18 mouse cellular contexts compared by ENCODE assay signal in the genomic region with DNA sequence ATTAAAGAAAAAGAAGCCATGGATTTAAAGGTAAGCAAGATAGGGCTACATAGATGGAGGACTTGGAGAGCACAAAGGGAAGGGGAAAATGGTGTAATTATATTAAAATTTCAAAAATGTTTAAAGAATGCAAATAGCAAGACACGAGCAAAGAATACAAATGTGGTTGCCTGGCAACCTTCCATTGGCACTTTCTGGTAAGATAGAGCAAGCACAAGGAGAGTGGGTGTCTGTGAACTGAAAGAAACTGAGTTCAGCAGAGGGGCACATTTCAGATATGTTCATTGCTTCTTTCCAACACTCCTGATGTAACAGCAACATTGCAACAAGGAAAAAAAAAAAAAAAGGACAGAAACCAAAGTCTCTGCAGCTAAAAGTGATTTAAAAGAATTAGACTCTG. TPM values are rescaled to one million over a fixed set of nuclear protein-coding genes. Genes with fewer than 3 reads are reported as not detected.
DNase-seq lines count a peak whose midpoint lies in the region; ATAC-seq and TF ChIP-seq lines count a peak whose summit lies in the region.
"Had no signal": no experiment of that assay in that cellular context is flagged by ENCODE, and none has a peak within 500 bp of the region (broad histone marks: within the 10 kb centered on the region; RNA-seq: fewer than 3 reads in every experiment).

No protein-coding gene starts in this region.

- DNase-seq in lung, embryonic 14.5 days = peak; percentile 32
- DNase-seq in lung, postnatal 4 days = no peak
- peak; percentile 38 to 56 for DNase-seq in layer of hippocampus, adult 2 months (ENCODE audit: low spot score in 2 of 2)
- peak; percentile 51 to 78 for DNase-seq in left cerebral cortex, postnatal 10 days (ENCODE audit: extremely low spot score in 1 of 2, low spot score in 2 of 2)
- DNase-seq in telencephalon, adult 2 months (ENCODE audit: low read depth, low spot score) = peak; percentile 91
- no peak for DNase-seq in MN1 (ENCODE audit: low spot score)
- DNase-seq: cerebellum, adult 11 months; gastrocnemius, postnatal 10 days; heart, adult 2 months; kidney, postnatal 14 days; lung, adult 18-20 months; lung, postnatal 36 days had no signal

- no peak for TF ChIP-seq CTCF in lung, embryonic 14.5 days (IDR thresholded peaks at IDR 0.05; ENCODE audit: low read depth)
- no peak for TF ChIP-seq CTCF in layer of hippocampus, adult 2 months (conservative IDR thresholded peaks at IDR 0.05)

- 41% methylated on average over 1 of the region's 1 CpGs for WGBS in lung, embryonic 14.5 days
- WGBS in kidney, embryonic 15.5 days = 59% methylated on average over 1 of the region's 1 CpGs

- H3K27ac ChIP-seq in lung, embryonic 14.5 days (ENCODE audit: low read depth) = no peak overlapping the region
- no peak overlapping the region for H3K27ac ChIP-seq in layer of hippocampus, adult 2 months
- H3K27ac ChIP-seq in kidney, embryonic 15.5 days = no peak overlapping the region
- H3K27ac ChIP-seq: heart, adult 2 months; heart, embryonic 15.5 days; midbrain, embryonic 10.5 days; neural tube, embryonic 13.5 days had no signal

- no peaks in the 10 kb centered on the region for H3K9me3 ChIP-seq in lung, embryonic 14.5 days (ENCODE audit: low read depth, low read length)
- H3K9me3 ChIP-seq in kidney, embryonic 15.5 days (replicated peaks) = no peaks in the 10 kb centered on the region
- H3K9me3 ChIP-seq: heart, embryonic 15.5 days; midbrain, embryonic 10.5 days; neural tube, embryonic 13.5 days had no signal

- no peaks in the 10 kb centered on the region for H3K27me3 ChIP-seq in lung, embryonic 14.5 days (ENCODE audit: insufficient read depth, low read length)
- H3K27me3 ChIP-seq in kidney, embryonic 15.5 days = no peaks in the 10 kb centered on the region
- H3K27me3 ChIP-seq: heart, embryonic 15.5 days; neural tube, embryonic 13.5 days had no signal

- intact Hi-C loops in left cerebral cortex, postnatal 10 days (cut with DNase I) = loop anchor here (10.0 kb wide), 1 partner anchor 45 kb away; no protein-coding TSS in a partner anchor

- H3K36me3 ChIP-seq in lung, embryonic 14.5 days (ENCODE audit: insufficient read depth) = no peaks in the 10 kb centered on the region
- H3K36me3 ChIP-seq in kidney, embryonic 15.5 days = no peaks in the 10 kb centered on the region
- H3K36me3 ChIP-seq: heart, embryonic 15.5 days; midbrain, embryonic 10.5 days; neural tube, embryonic 13.5 days had no signal

- H3K4me1 ChIP-seq in lung, embryonic 14.5 days (ENCODE audit: insufficient read depth) = no peaks in the 10 kb centered on the region
- no peaks in the 10 kb centered on the region for H3K4me1 ChIP-seq in kidney, embryonic 15.5 days
- H3K4me1 ChIP-seq: midbrain, embryonic 10.5 days; neural tube, embryonic 13.5 days had no signal

- H3K4me3 ChIP-seq in lung, embryonic 14.5 days (ENCODE audit: low read depth, low read length) = no peak overlapping the region
- H3K4me3 ChIP-seq in layer of hippocampus, adult 2 months = no peak overlapping the region
- H3K4me3 ChIP-seq in kidney, embryonic 15.5 days (replicated peaks) = no peak overlapping the region
- H3K4me3 ChIP-seq: erythroblast, embryonic 14.5 days; heart, adult 2 months; heart, embryonic 15.5 days; midbrain, embryonic 10.5 days; neural tube, embryonic 13.5 days had no signal

- no peak for ATAC-seq in lung, embryonic 14.5 days (ENCODE audit: insufficient read depth)
- no peak for ATAC-seq in kidney, embryonic 15.5 days (replicated peaks; ENCODE audit: low FRiP score)
- ATAC-seq: intestine, embryonic 16.5 days had no signal

- no peak overlapping the region for H3K9ac ChIP-seq in lung, embryonic 14.5 days
- no peak overlapping the region for H3K9ac ChIP-seq in kidney, embryonic 15.5 days
- H3K9ac ChIP-seq: heart, embryonic 15.5 days; neural tube, embryonic 13.5 days had no signal

- no peak overlapping the region for H3K4me2 ChIP-seq in lung, embryonic 14.5 days
- no peak overlapping the region for H3K4me2 ChIP-seq in kidney, embryonic 15.5 days
- H3K4me2 ChIP-seq: heart, embryonic 15.5 days; neural tube, embryonic 13.5 days had no signal

RNA-seq across cellular contexts. Expression of gene Creb1, which starts 22.8 kb away (rescaled TPM):
- polyA plus RNA-seq in lung, embryonic 14.5 days (2014; fragmentation: Nextera tagmentation; extraction: Ambion mirVana) = 50.0 and 52.3 TPM in 2 replicates
- 10 to 100 TPM; 54.3 to 55.9 TPM for total RNA-seq in layer of hippocampus, adult 2 months (2021)
- total RNA-seq in left cerebral cortex, postnatal 10 days (2021) = 10 to 100 TPM; 40.9 to 43.1 TPM
- 33.3 and 36.1 TPM in 2 replicates for polyA plus RNA-seq in kidney, embryonic 15.5 days (2015; fragmentation: Nextera tagmentation; extraction: Ambion mirVana)

Comparison
In these comparisons a context has a peak if more than half of its experiments do, and no peak if none do; other contexts are left out.
1. DNase-seq: peak in lung, embryonic 14.5 days (single experiment), layer of hippocampus, adult 2 months (2 of 2), left cerebral cortex, postnatal 10 days (2 of 2) and telencephalon, adult 2 months (single experiment); none in lung, postnatal 4 days (0 of 2) and MN1 (single experiment).